Mouse (Mus musculus) bone marrow, adult 2 months (tissue): ENCODE measurements around the gene Pde4d.

ENCODE experiments used
- CTCF ChIP-seq: fragments of 200-500 bp; IDR thresholded peaks from 2 replicates; pipeline ENCODE4 v1.5.1; 2011; ENCODE audit warnings: low read length, control low read depth; ENCODE audit not compliant: control insufficient read depth, insufficient read depth
- POLR2A ChIP-seq: fragments of 200-500 bp; IDR thresholded peaks from 2 replicates; pipeline ENCODE4 v1.6.1; 2011; ENCODE audit warnings: low read depth, mild to moderate bottlenecking, control low read depth, low read length, borderline replicate concordance; ENCODE audit not compliant: control insufficient read depth

GRCm38 (mm10) chr13:109568638-109569468 is 1119.1 kb downstream of the Pde4d start:
- TF ChIP-seq CTCF (no peak), POLR2A (no peak)
